Mouse (Mus musculus): ENCODE measurements around the gene Wnt2. TPM values are rescaled to one million over a fixed set of nuclear protein-coding genes. Genes with fewer than 3 reads are reported as not detected.
A peak's percentile ranks its signal among the peaks of the same experiment; 100 is the strongest.

Wnt2 gene
- not detected in 2 replicates for polyA plus RNA-seq (2012; ENCODE audit: insufficient read depth, low replicate concordance)

- H3K9me3 ChIP-seq: no peaks in the 10 kb centered on the region
- no peaks in the 10 kb centered on the region for H3K36me3 ChIP-seq (replicated peaks; ENCODE audit: low read length)
- H3K4me3 ChIP-seq (replicated peaks): peak within 1 kb of the TSS; percentile 91
- peaks cover 27% of the 10 kb centered on the region for H3K4me1 ChIP-seq
- peaks cover 52% of the 10 kb centered on the region for H3K27me3 ChIP-seq (replicated peaks)
- TF ChIP-seq GATA1 (IDR thresholded peaks at IDR 0.05; ENCODE audit: borderline replicate concordance, low read length) (no peak), FLI1 (IDR thresholded peaks at IDR 0.05; ENCODE audit: low read length) (no peak)
Measured at GRCm38 (mm10) chr6:18029746-18030656, at the start of gene Wnt2. Wnt2 (minus strand) TSS chr6:18030585.

- TF ChIP-seq FLI1 (IDR thresholded peaks at IDR 0.05; ENCODE audit: low read length) (no peak), GATA1 (IDR thresholded peaks at IDR 0.05; ENCODE audit: borderline replicate concordance, low read length) (no peak)
- no peak overlapping the region for H3K4me3 ChIP-seq (replicated peaks)
- peaks cover 6% of the 10 kb centered on the region for H3K4me1 ChIP-seq
- no peaks in the 10 kb centered on the region for H3K27me3 ChIP-seq (replicated peaks)
- H3K9me3 ChIP-seq: no peaks in the 10 kb centered on the region
- no peaks in the 10 kb centered on the region for H3K36me3 ChIP-seq (replicated peaks; ENCODE audit: low read length)
Measured at GRCm38 (mm10) chr6:18078615-18079014, 48.2 kb upstream of the Wnt2 start.

DNA sequence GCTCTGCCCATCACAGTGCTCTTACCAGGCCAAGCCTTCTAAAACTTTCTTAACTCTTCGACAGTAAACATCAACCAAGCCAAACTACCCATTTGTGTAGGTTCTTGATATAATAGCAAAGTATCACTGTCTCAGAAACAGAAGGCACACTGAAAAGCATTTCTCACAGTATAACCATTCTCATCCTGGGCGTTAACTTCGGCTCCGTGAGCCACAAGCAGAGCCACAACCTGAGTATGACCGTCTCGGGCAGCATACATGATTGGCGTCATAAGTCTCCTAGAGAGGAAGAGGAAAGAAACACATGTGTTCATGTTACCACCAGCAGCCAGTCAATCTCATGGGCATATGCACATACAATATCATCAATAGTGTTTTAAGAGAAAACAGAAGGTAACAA is 46.6 kb upstream of the Wnt2 start:
- Histone ChIP-seq H3K4me1 (peaks cover 6% of the 10 kb centered on the region), H3K9me3 (no peaks in the 10 kb centered on the region), H3K4me3 (replicated peaks) (no peak overlapping the region), H3K27me3 (replicated peaks) (no peaks in the 10 kb centered on the region), H3K36me3 (replicated peaks; ENCODE audit: low read length) (no peaks in the 10 kb centered on the region)
- no peak for TF ChIP-seq GATA1 (IDR thresholded peaks at IDR 0.05; ENCODE audit: borderline replicate concordance, low read length)
- no peak for TF ChIP-seq FLI1 (IDR thresholded peaks at IDR 0.05; ENCODE audit: low read length)

DNA sequence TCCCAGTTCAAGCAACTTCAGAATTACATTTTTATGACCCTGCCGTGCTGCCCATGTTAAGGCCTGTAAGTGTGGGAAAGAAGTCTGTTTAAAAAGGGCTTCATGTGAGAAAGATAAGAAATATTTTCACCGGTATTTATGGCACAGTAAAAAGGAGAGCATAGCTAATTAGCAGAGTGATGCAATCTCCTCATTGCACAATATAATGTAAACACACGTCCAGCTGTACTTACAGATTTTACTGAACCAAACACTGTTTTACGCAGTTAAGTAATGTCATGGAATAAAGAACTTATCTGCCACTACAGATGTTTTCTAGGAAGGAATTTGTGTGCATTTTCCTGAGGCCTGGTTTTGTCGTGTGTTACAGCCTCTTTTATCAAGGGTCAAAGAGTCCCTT is 46.2 kb upstream of the Wnt2 start:
- TF ChIP-seq GATA1 (IDR thresholded peaks at IDR 0.05; ENCODE audit: borderline replicate concordance, low read length) (no peak), FLI1 (IDR thresholded peaks at IDR 0.05; ENCODE audit: low read length) (no peak)
- H3K36me3 ChIP-seq (replicated peaks; ENCODE audit: low read length): no peaks in the 10 kb centered on the region
- peaks cover 6% of the 10 kb centered on the region for H3K4me1 ChIP-seq
- no peaks in the 10 kb centered on the region for H3K9me3 ChIP-seq
- H3K4me3 ChIP-seq (replicated peaks): no peak overlapping the region
- H3K27me3 ChIP-seq (replicated peaks): no peaks in the 10 kb centered on the region

- Histone ChIP-seq H3K9me3 (no peaks in the 10 kb centered on the region), H3K4me3 (replicated peaks) (no peak overlapping the region)
- TF ChIP-seq FLI1 (IDR thresholded peaks at IDR 0.05; ENCODE audit: low read length) (no peak), GATA1 (IDR thresholded peaks at IDR 0.05; ENCODE audit: borderline replicate concordance, low read length) (no peak)
Measured at GRCm38 (mm10) chr6:18057899-18058298, 27.5 kb upstream of the Wnt2 start.

DNA sequence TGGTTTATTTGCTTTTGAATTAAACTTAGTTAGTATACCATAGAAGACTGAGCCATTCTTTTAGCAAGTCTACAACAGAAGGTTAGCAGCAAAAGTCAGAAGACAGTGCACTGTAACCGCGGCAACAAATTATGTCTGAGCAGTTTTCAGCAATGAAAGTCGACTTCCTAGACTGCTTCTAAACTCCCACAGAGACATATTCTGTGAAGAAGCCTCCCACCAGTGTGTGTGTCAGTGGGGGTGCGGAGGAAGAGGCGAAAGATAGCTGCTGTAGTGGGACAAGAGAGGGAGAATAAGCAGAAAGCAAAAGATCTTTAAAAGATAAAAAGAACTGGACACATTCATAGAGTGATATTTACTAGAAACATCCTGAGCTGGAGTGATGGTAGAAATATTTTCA is 21.3 kb upstream of the Wnt2 start:
- H3K36me3 ChIP-seq (replicated peaks; ENCODE audit: low read length): no peaks in the 10 kb centered on the region
- 0 out of 2 replicates have a peak, but pooled peaks cover 4% of the 10 kb centered on the region for H3K9me3 ChIP-seq
- H3K27me3 ChIP-seq (replicated peaks): no peaks in the 10 kb centered on the region
- TF ChIP-seq FLI1 (IDR thresholded peaks at IDR 0.05; ENCODE audit: low read length) (no peak), GATA1 (IDR thresholded peaks at IDR 0.05; ENCODE audit: borderline replicate concordance, low read length) (no peak)
- no peak overlapping the region for H3K4me3 ChIP-seq (replicated peaks)
- H3K4me1 ChIP-seq: no peaks in the 10 kb centered on the region

More at GRCm38 (mm10) chr6:18057899-18058298, 27.5 kb upstream of the Wnt2 start:
- H3K27me3 ChIP-seq (replicated peaks): no peaks in the 10 kb centered on the region
- no peaks in the 10 kb centered on the region for H3K4me1 ChIP-seq
- H3K36me3 ChIP-seq (replicated peaks; ENCODE audit: low read length): no peaks in the 10 kb centered on the region

DNA sequence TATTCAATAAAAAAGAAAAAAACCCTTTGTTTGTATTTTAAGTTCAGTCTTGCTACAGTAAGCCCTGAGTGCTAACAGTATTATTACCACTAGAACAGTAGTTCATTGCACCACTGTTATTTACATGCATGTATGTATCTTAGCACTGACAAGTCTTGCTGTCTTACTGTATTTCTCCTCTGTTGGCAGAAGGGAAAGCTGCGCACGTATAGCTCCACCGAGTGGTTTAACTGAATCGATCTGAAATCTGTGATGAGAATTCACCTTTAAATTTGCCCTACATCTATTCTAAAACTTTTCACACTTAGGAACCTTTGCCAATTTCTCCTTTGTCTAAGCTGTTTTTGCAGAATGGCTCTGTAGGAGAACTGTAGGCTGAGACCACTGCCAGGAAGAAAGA is 13.9 kb upstream of the Wnt2 start:
- Histone ChIP-seq H3K4me1 (no peaks in the 10 kb centered on the region), H3K9me3 (0 out of 2 replicates have a peak, but pooled peaks cover 4% of the 10 kb centered on the region), H3K36me3 (replicated peaks; ENCODE audit: low read length) (no peaks in the 10 kb centered on the region), H3K27me3 (replicated peaks) (no peaks in the 10 kb centered on the region), H3K4me3 (replicated peaks) (no peak overlapping the region)
- TF ChIP-seq FLI1 (IDR thresholded peaks at IDR 0.05; ENCODE audit: low read length): no peak
- no peak for TF ChIP-seq GATA1 (IDR thresholded peaks at IDR 0.05; ENCODE audit: borderline replicate concordance, low read length)

DNA sequence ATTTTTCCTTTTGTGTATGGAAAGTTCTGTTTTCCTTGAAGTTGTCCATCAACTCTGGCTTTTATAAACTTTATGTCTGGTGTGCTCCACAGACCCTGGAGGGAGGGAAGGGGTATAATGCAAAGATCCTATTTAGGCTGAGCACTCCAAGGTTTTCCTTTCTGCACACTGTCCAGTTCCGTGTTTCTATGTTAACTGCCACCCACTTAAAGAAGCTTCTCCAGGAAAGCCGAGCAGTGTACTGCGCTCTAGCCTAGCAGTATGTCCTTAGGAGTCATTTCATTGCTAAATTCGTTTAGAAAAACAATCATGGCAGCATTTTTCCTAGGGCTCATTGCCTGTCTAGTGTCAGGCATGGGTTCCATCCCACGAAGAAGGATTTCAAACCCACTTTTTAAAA is 12.8 kb upstream of the Wnt2 start:
- no peaks in the 10 kb centered on the region for H3K4me1 ChIP-seq
- H3K36me3 ChIP-seq (replicated peaks; ENCODE audit: low read length): no peaks in the 10 kb centered on the region
- no peak for TF ChIP-seq FLI1 (IDR thresholded peaks at IDR 0.05; ENCODE audit: low read length)
- no peak for TF ChIP-seq GATA1 (IDR thresholded peaks at IDR 0.05; ENCODE audit: borderline replicate concordance, low read length)

GRCm38 (mm10) chr6:18032271-18032670 is 1.9 kb upstream of the Wnt2 start:
- H3K4me3 ChIP-seq (replicated peaks): peak overlapping the region; percentile 91
- peaks cover 55% of the 10 kb centered on the region for H3K27me3 ChIP-seq (replicated peaks)
- TF ChIP-seq FLI1 (IDR thresholded peaks at IDR 0.05; ENCODE audit: low read length): no peak
- no peak for TF ChIP-seq GATA1 (IDR thresholded peaks at IDR 0.05; ENCODE audit: borderline replicate concordance, low read length)

More for the DNA sequence above, 12.8 kb upstream of the Wnt2 start:
- Histone ChIP-seq H3K27me3 (replicated peaks) (no peaks in the 10 kb centered on the region), H3K9me3 (no peaks in the 10 kb centered on the region), H3K4me3 (replicated peaks) (no peak overlapping the region)

DNA sequence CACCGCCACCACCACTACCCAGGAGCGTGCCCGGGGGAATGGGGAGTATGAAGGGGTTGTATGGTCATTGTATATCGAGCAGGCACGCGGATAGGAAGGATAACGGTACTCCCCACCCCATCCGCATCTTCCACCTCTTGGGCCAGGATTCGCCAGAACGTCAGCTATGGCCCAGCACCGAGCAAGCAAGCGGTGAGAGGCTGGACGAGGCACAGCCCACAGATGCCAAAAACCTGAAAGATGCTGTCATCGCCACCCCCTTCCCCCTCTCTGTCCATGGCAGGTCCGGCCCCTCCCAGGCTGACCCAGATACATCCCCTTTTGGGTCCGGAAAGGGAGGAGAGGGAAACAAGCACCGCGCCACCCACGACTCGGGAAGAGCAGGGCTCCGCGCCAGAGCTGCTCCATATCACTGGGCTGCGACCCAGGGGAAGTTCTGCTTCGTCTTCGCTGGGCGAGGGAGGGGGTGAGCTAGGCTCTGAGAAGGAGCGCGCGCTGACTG is 1.2 kb upstream of the Wnt2 start:
- Histone ChIP-seq H3K27me3 (replicated peaks) (peaks cover 55% of the 10 kb centered on the region), H3K36me3 (replicated peaks; ENCODE audit: low read length) (no peaks in the 10 kb centered on the region)

More at GRCm38 (mm10) chr6:18032271-18032670, 1.9 kb upstream of the Wnt2 start:
- Histone ChIP-seq H3K9me3 (no peaks in the 10 kb centered on the region), H3K36me3 (replicated peaks; ENCODE audit: low read length) (no peaks in the 10 kb centered on the region), H3K4me1 (peaks cover 27% of the 10 kb centered on the region)

More for the DNA sequence above, 1.2 kb upstream of the Wnt2 start:
- Histone ChIP-seq H3K4me3 (replicated peaks) (peak overlapping the region; percentile 91), H3K9me3 (no peaks in the 10 kb centered on the region), H3K4me1 (peaks cover 27% of the 10 kb centered on the region)
- TF ChIP-seq FLI1 (IDR thresholded peaks at IDR 0.05; ENCODE audit: low read length): no peak
- no peak for TF ChIP-seq GATA1 (IDR thresholded peaks at IDR 0.05; ENCODE audit: borderline replicate concordance, low read length)

Data from megakaryocyte, embryonic 14.5 days (primary cell).